Mouse (Mus musculus) inflammation-experienced regulatory T-cells, adult 6 months (primary cell): Measurements from ENCODE around the gene Cdh1. TPM values are rescaled to one million over a fixed set of nuclear protein-coding genes. Genes with fewer than 3 reads are reported as not detected.
"Not testable (repeated sequence)": the region's sequence is repeated elsewhere in the genome, so short reads cannot be mapped to it uniquely, and the experiment has no call there.

Source experiments
- ATAC-seq: one replicate; pipeline ENCODE4 v1.8.0; 2017
- polyA plus RNA-seq, 3 experiments: library from polyadenylated mRNA; unstranded; fragments of 100-300 nt; shearing (Covaris generic); gene quantifications; one replicate each; pipeline ENCODE4 v1.2.1; 2017

Gene Cdh1
- polyA plus RNA-seq: 1 to 10 TPM in 2 of 3 experiments, under 1 TPM in 1; 0.26 to 2.4 (median 1.1) TPM

DNA sequence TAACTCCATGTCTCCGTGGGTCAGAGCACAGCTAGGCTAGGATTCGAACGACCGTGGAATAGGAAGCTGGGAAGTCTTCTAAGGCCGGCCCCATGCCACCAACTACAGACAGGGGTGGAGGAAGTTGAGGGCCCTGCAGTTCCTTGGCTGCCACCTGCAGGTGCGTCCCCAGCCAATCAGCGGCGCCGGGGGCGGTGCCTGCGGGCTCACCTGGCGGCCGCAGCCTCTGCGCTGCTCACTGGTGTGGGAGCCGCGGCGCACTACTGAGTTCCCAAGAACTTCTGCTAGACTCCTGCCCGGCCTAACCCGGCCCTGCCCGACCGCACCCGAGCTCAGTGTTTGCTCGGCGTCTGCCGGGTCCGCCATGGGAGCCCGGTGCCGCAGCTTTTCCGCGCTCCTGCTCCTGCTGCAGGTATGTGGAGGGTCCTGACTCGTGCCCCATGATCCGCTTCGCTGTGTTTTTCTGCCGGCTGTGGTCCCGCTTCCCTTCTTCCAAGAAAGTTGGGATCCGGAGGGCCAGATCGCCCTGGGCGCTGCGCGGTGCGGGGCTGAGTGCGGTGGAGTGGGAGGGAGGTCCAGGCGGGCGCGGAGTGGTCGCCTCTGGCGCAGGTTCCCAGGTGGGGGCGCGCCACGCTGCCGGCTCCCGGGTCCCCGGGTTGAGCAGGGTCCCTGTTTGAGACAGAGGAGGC, at the start of gene Cdh1:
Gene Cdh1 (plus strand): TSS at position 221 of the 689 bp plus-strand sequence.
- ATAC-seq: peak; percentile 76

DNA sequence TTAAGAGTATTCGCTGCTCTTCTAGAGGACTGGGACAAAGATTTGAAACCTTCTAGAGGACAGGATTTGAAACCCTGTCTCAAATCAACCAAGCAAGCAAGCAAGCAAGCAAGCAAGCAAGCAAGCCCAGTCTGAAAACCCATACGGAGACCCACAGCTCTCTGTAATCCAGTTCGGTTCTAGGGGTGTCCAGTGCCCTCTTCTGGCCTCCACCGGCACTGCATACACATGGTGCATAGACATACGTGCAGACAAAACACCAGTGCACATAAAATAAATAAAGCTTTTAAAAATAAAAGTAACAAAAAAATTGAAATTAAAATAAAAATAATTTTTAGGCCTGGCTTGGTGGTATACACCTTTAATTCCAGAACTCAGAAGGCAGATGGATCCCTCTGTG, 49.1 kb upstream of the Cdh1 start:
- no peak for ATAC-seq

DNA sequence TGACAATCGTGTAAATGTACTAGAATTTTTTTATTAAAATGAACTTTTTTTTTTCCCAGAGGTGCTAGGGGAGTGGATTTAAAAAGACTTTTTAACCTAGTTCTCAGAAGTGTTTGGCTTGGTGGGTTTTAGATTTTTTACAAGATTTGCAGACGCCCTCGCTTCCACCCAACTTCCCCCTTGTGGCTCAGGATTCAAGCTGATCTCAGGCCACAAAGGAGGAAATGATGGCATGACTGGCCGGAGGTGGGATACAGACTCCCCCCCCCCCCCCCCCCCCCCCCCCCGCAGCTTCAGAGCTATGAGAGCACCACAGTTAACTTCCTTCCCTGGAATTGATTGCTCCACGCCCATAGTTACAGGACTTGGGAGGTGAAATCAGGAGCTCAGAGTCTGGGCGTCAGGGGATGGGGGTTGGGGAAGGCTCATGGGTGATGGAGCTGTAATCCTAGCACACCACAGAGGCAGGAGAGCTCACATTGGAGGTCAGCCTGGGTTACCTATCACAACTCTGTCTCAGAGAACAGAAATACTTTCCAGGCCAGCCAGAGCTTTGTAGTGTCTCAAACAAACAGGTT, 47.0 kb upstream of the Cdh1 start:
- ATAC-seq: no peak

DNA sequence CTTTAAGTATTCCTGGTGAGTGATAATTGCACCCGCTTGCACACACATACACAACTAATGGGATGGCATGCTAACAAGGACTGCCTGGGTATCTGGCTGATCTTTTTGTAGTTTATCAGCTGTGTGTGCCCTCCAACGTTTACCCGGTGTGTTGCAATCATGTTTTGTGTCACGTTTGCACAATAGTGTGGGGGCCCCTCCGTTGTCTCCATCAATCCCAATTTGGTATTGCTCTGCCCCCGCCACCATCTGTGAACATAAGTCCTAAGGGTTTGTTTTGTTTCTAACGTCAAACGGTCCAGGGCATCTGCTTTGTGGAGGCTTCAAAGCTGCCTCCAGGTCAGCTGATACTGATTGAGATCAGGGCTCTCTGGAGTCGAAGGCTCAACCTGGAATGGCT, 43.3 kb upstream of the Cdh1 start:
- no peak for ATAC-seq

DNA sequence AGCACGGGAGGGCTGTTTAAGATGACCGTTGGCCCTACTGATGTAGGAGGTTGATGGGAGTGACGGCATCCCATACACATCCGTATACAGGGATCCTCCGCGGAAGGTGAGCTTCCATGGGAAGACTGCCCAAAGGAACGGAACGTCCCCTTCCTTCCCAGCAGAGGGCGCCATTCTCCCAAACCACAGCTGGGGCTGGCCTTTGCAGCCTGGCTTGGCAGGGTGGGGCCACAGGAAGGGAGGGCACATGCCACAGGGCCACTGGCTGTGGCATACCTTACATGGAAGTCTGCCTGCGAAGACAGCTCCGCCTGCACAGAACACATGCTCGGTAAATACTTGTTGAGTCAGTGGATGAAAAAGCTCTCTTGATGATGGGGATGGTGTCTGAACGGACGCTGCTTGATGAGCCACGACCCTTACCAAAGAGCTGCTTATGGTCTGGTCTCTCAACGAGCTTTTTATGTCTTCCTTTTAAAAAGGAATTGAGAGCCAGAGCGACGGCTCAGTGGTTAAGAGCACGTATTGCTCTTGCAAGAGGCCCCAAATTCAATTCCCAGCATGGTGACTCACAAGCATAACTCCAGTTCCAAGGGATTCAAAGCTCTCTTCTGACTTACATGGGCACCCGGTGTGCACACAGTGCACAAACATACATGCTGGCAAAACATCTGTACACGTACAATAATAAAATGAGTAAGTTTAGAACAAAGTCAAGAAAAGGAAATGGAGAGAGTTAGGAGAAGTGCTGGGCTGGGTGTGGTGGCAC, 41.9 kb upstream of the Cdh1 start:
- peak; percentile 91 for ATAC-seq

DNA sequence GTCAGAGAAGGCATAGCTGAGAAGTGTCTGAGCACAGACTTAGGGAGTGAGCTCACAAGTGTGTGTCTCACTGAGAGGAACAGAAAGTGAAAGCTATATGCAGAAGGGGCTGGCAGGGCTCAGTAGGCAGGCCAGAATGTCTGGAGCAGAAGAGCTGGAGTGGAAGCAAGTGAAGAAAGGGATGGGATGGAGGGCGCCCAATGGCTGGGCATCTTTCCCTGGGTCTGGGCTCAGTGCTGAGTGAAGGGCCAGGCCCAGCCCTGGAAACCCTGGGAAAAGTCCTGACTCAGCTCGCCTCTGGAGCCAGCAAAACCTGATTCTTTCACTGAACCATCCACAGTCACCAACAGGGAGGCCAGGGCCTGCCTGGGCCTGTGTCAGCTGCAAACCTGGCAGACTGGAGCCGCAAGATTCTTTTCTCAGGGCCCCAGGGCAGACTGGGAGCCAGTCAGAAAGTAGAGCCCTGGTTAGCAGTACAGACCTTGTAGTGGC, 39.4 kb upstream of the Cdh1 start:
- peak; percentile 75 for ATAC-seq

DNA sequence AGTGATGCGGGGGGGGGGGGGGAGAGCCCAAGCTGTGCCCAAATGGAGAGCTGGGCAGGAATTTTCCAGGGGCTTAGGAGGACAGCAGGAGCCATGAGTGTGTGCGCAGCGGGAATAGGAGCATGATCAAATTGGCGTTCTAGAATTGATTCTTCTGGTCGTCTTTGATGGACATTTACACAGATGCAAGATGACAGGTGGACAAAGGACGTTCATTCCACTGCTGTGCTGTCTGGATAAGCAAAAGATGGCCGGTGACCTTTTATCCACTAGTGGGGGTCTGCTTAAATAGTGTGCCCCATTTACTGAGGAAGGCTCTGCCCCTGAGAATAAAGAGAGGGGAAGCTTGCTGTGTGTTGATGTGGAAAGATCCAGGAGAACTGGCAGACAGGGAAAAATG, 34.1 kb upstream of the Cdh1 start:
- ATAC-seq: no peak

DNA sequence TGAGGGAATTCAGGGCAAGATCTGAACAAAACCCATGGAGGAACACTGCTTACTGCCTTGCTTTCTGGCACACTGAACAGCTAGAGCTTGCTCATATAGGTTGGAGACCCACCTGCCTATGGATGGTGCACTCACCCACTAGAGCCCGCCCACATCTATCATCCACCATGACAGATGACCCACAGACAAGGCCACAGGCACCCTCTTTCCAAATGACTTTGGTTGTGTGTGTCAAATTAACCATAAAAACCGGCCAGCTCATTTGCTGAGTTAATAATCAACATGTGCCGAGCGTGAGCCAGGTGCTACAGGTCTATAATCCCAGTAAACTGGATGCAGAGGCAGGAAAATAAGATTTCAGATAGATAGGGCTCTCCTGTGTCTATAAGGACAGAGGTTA, 32.8 kb upstream of the Cdh1 start:
- ATAC-seq: no peak

DNA sequence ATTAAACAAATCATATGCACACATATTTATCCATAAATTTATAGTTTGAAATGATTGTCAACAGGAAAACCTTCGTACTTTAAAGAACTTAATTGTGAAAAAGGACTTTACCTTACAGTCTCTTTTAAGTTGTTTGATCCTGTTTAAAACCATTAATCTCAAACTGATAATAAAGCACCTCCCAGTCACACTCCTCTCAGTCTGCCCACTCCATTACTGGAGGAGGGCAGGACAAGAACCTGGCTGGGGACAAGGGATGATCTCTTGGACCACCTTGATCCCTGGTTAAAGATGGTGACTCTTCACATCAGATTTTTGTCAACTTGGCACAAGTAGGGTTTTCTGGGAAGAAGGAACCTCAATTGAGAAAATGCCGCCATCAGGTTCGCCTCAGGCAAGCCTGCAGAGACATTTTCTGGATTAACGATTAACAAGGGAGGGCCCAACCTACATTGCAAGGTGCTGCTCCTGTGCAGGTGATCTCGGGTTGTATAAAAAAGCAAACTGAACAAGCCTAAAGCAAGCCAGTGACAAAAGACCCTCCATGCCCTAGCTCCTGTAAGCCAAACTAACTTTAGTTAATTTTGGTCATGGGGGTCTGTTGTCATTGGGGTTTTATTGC, 31.5 kb upstream of the Cdh1 start:
- no peak for ATAC-seq

DNA sequence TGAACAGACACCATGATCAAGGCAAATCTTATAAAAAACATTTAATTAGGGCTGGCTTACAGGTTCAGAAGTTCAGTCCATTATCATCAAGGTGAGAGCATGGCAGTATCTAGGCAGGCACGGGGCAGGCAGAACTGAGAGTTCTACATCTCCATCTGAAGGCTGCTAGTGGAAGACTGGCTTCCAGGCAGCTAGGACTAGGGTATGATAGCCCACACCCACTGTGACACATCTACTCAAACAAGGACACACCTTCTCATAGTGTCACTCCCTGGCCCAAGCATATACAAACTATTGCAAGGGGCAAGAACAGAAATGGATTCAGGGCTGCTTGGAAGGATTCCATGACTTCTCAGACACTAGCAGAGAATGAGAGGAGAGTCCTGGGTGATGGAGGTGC, 31.0 kb upstream of the Cdh1 start:
- ATAC-seq: not testable (repeated sequence)

DNA sequence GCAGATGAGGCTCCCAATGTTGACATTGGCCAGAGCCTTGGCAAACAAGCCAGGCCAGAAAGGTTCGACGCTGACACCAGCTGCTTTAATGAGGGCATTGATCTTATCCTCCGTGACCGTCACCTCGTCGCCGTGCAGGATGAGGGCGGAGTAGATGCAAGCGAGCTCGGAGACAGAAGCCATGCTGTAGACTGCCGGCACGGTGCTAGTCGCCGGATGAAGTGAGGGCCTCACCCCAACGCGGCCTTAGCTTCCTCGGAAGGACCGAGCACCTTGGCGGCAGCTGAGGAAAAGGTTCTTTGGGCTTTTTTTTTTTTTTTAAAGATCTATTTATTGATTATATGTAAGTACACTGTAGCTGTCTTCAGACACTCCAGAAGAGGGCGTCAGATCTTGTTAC, 30.0 kb upstream of the Cdh1 start, which contains the start of gene Gm10073:
Gene Gm10073 (minus strand): TSS at position 294 of the 400 bp plus-strand sequence.
- ATAC-seq: not testable (repeated sequence)

DNA sequence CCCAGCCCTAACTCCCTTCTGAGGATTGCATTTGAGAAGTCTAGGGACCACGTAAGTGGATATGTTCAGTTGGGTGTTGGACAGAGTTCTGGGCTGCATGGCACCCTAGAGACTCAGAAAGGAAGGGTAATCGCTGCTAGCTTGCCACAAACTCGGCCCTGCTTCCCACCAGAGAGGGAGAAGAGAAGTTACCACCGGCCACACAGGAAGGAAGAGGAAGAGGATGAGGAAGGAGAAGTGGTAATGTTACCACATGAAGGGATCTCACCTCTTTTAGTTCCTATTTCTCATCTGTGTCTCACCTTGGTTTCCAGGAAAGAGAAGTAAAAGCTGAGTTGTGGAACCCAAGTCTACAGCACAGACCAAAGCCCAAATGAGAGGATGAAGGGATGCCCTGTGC, 28.9 kb upstream of the Cdh1 start:
- no peak for ATAC-seq

DNA sequence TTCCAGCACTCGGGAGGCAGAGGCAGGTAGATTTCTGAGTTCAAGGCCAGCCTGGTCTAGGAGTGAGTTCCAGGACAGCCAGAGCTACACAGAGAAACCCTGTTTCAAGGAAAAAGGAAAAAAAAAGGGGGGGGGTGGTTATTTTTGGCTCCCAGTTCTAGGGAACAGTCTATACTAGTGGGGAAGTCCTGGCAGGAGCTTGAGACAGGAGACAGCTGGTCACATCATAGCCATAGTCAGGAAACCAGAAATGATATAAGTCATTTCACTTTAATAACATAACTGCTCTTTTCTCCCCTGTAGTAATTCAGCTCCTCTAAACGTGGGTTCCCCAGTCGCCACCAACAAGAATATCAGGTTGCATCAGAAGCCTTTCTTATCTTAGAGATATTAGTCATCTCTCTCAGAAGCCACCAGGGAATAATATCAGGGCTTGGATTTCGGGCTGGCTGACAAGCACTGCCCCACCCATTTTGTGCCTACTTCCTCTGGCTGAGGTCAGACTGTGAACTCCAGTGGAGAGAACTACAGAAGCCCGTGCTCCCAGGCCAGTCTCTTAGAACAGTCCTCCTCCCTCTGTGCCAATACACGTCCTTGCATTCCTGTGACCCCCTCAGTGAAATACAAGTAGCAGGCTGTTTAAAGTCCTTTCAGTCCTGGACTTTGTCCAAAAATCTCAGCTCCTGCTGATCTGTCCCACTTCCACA, 26.1 kb upstream of the Cdh1 start:
- ATAC-seq: no peak

DNA sequence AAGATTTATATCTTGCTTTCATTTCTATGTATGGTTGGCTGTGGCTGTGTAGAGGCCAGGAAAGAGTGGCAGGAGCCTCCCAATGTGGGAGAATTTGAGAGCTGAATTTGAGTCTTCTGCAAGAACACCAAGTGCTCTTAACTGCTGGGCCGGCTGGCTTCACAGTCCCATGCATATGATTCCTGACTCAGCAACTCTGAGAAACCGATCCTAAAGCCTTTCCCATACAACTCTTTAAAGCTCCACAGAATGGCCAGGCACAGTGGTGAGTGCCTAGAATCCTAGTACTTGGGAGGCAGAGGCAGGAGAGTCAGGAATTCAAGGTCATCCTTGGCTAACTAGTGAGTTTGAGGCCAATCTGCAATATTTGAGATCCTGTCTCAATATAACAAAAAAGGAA, 23.6 kb upstream of the Cdh1 start:
- no peak for ATAC-seq

DNA sequence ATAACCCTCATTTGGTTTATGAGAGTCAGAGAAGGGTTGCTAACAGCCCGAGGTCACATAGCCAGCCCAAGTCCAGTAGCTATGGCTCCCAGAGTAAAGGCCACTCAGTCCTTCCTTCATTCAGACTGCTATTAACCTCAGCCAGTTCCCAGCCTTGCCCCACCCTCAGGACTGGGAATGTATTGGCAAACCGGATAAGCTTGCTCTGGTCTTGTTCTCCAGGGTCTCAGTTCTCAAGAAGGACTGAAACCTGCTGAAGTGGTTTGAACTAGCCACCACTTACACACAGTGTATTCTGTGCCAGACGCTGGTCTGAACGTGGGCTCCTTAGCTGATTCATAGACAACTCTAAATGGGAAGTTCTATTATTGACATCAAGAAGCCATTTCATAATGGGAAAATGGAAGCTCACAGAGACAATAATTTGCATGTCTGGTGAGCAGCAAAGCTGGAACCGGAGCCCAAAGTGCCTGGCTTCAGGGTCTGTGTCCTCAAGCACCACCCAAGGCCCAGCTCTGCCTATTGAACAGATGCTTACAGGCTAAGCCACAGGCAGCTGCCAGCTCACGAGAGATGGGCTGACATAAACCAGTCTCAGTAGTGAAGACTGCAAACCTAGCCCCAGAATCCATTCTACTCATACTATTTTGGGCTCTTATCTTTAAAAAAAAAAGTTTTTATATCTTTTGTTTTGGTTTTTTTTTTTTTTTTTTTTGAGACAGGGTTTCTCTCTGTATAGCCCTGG, 21.6 kb upstream of the Cdh1 start:
- ATAC-seq: no peak

DNA sequence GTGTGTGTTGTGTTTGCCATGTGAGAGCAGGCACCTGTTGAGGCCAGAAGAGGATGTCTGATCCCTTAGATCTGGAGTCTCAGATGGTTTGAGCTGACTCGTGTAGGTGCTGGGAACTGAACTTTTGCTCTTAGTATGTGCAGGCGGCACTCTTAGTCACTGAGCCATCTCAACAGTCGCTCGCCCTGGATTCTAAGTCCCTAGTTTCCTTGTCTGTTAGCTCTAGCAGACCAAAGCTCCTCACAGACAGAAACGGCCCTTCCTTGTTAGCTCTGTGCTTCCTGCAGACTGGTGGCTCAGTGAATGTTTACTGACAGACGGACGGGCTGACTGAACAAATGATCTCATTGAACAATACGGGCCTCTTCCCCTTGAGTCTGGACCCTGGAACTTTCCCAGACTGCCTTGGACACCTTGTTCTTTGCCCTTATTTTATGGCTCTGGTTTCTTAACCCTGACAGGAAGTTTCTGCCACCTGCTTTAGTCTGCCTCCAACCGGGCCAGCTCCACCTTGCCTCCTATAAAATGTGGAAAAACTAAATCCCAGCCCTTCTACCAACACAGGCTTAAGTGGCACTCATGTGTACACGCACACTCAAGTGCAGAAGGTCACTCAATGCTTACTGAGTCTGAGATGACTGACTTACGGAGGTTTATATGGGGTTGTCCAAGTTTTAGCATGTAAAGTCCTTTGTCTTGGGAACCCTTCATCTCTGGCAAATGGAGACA, 18.0 kb upstream of the Cdh1 start:
- no peak for ATAC-seq

DNA sequence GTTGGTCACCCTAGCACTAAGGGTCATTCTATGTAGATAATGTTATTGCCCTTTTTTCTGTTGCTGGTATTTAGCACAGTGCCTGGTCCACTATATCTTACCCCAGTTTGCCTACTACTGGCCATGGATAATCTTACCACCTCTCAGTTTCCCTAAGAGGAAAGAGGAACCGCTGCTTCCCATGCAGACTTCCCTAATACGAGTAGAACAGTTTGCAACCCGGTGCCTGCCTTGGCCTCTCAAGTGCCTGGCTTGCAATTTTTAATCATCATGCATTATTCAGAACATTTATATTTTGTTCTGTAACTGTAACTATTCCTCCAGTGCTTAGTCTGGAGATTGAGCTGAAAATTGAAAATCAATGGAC, 17.5 kb upstream of the Cdh1 start:
- no peak for ATAC-seq

DNA sequence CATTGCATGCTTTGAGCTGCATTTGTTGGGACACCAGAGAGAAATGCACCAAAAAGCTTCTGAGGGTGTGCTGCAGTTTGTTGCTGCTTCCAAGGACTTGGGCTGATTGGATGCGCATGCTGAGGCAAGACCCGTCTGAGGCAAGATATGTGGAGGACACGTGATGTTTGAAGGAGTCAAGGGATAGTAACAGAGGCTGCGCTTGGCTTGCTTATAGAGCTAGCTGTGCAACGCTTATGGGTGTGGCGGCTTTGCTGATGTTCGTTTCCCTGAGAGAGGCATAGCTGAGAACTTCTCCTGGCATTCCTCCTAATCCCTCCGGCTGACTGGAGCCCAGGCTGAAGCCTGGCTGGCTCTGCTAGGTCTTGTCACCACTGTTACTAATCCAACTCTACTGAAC, 16.3 kb upstream of the Cdh1 start:
- ATAC-seq: no peak

DNA sequence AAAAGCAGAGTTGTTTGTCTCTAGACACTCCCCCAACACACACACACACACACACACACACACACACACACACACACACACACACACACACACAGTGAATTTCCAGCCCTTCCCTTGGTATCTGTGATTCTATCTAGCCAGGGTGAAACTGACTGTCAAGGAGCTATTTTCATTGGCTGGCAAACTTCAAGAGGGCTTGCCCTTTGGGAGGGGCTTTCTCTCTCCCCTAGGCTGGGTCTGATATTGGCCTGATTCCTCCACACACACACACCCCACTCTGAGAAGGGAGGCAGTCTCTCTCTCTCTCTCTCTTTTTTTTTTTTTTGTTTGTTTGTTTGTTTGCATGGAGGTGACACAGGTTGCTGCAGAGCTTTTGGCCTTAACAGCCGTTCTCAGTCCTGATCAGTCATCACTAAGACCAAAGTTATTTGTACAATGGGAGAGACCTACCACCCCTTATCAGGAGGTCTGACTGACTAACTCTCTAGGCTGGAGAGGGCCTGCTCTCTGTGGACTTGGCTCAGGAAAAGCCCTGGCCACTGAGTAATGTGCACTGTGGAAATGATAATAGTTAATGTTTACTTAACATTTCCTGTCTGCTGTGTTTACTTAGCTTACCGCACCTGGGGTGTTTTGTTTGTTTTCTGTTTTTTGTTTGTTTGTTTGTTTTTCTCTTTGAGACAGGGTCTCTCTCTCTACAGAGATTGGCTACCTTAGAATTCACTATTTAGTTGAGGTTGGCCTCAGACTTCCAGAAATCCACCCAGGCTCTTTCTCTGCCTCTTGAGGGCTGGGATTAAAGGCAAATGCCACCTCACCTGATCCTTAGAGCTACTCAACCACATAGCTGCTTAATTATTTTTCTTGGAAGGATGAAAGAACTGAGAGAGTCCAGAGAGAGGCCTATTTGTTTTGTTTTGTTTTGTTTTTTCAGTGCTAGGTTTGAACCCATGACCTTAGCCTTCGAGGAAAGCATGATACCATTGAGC, 14.4 kb upstream of the Cdh1 start:
- ATAC-seq: no peak

DNA sequence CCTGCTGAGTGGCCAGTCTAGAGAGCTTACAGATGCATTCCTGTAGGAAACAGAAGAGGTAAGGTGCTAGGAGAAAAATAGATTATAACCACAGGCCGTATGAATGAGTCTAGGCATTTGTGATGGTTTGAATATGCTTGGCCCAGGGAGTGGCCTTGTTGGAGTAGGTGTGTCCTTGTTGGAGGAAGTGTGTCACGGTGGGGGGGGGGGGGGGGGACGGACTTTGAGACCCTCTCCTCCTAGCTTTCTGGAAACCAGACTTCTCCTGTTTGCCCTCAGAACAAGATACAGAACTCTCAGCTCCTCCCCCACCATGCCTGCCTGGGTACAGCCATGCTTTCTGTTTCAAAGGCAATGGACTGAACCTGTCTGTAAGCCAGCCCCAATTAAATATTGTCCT, 10.7 kb upstream of the Cdh1 start:
- no peak for ATAC-seq
